Mouse (Mus musculus) naive thymus-derived CD4-positive, alpha-beta T cell, adult 5 months (primary cell): Measurements from ENCODE around the gene Kbtbd2. TPM values are rescaled to one million over a fixed set of nuclear protein-coding genes. Genes with fewer than 3 reads are reported as not detected.

Source experiments
- polyA plus RNA-seq: library from polyadenylated mRNA; unstranded; fragments of 100-300 nt; shearing (Covaris generic); gene quantifications from one replicate; pipeline ENCODE4 v1.2.1, GENCODE M21; 2017

The Kbtbd2 gene
- polyA plus RNA-seq = 158 TPM

DNA sequence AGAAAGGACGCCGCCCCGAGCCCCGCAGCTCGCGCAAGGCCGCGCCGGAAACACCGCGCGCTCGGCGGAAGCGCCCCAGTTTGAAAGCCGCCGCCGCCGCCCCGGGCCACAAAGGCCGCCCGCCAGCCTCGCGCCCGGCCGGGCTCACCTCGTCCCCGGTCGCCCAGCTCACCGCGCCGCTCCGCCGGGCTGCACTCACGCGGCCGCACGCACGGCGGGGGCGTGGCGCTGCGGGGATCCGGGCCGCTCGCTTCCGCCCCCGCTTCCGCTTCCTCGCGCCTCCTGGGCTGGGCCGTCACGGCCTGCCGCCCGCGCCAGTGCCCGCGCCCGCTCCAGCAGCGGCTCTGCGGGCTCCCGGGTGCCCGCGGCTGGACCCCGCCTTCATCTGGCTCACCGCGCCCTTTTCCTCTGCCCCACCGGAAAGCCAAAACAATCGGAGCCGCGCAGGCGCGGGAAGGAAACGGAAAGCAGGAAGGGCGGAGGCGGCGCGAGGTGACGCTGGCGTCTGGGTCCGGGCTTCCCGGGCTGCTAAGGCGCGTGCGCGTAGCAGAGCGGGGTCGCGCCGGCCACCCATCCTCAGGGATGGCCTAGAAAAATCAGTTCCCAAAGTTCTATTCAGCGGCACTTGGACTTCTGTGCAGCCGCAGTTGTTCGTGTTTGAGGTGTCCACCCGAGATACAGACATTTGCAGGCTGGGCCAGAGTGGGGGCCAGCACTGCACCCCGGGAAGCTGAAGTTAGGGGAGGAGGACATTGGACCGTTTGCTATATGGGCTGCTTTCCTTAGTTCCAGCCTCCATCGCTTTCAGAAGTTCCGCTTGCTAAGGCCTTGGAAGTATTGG lies at the start of gene Kbtbd2:
Gene Kbtbd2, minus strand, starts transcription at position 503 of the 841 bp plus-strand sequence.

DNA sequence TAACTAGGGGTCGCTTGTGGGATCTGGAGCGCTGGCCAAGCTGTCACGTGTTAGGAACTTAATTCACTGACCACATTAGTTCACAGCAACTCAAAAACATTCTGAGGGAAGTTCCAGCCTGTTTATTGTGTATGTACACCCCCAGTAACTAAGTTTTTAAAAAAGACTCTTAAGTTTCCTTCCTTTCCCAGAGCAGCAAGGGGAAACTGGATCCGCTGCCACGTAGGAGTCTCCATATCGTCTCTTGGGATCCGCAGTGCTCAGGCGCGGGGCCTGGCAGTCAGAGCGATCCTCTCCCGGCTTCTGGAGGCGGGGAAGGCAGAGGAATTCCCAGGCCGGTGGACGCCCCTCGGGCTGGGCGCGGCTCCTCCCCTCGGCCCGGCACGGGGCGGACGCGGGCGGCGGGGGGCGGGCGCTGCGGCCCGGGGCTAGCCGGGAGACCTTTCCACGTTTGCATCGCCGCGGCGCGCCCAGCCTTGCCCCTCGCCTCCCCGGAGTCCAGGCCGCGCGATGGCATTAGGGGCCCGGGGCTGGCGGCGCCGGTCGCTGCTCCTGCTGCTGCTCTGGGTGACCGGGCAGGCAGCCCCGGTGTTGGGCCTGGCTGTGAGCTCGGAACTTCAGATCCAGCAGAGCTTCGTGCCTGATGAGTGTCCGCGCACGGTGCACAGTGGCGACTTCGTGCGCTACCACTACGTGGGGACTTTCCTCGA lies 34.2 kb upstream of the Kbtbd2 start, which contains the start of gene Fkbp9:
Gene Fkbp9, plus strand, starts transcription at position 363 of the 710 bp plus-strand sequence.

Other genes starting within 250 kb of the Kbtbd2 start
- 0.75 TPM for gene Pde1c, start 228.7 kb downstream of the Kbtbd2 start, polyA plus RNA-seq
- gene Lsm5, start 93.1 kb downstream of the Kbtbd2 start, polyA plus RNA-seq = 93.5 TPM
- 127 TPM for gene Avl9, start 82.9 kb downstream of the Kbtbd2 start, polyA plus RNA-seq
- not detected for gene Fkbp9, start 34.2 kb upstream of the Kbtbd2 start, polyA plus RNA-seq
- gene Nt5c3, start 126.1 kb upstream of the Kbtbd2 start, polyA plus RNA-seq = 90.0 TPM
- not detected for gene Vmn1r4, start 126.2 kb upstream of the Kbtbd2 start, polyA plus RNA-seq
- gene Vmn1r5, start 172.5 kb upstream of the Kbtbd2 start, polyA plus RNA-seq = not detected
- not detected for gene Vmn1r6, start 199.4 kb upstream of the Kbtbd2 start, polyA plus RNA-seq
- gene Vmn1r7, start 227.5 kb upstream of the Kbtbd2 start, polyA plus RNA-seq = not detected
- gene Vmn1r8, start 234.5 kb upstream of the Kbtbd2 start, polyA plus RNA-seq = not detected